Mouse (Mus musculus): ENCODE results near the gene Zfp526.

DNA sequence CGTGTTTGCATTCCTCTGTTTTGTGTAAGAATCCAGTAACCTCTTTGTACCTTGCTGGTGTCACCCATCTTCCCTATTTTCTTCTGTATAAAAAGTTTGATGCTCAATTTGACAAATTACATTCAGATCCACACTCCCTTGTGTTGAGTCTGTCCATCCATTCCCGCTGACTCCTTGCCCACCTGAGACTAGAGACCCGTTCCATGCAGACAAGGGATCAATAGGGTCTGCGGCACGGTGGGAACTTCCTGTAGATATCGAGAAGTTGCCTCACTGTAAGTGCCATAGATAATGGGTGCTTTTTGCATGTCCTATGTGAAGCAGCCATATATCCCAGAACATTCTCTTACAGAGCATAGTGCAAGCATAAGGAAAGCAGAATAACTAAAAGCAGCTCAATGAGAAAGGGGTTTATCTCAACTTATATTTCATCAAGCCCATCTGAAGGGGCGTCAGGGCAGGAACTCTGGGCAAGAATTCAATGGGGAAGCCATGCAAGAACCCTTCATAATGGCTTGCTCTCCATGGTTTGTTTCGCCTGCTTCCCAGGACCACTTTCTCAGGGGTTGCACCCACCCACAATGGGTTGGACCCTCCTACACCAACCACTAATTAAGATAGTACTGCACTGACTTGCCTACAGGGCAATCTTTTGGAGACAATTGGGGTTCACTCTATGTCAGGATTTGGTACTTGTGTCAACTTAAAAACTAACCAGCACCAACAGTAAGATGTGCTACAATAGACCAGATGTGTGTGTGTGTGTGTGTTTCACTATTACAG lies 45.1 kb downstream of the Zfp526 start:
- TF ChIP-seq POLR2A (IDR thresholded peaks at IDR 0.05; ENCODE audit: control insufficient read depth, low read depth, low read length), result no peak
- TF ChIP-seq CTCF (IDR thresholded peaks at IDR 0.05; ENCODE audit: control insufficient read depth, insufficient read depth, insufficient replicate concordance, low read depth, low read length), result no peak

All from testis, adult 2 months (tissue).